Mouse (Mus musculus) heart, adult 2 months (tissue): Measurements from ENCODE around the gene Clic6.

Experiments
- CTCF ChIP-seq: fragments of 200-600 bp; IDR thresholded peaks from 2 replicates; pipeline ENCODE4 v1.8.1; 2022; ENCODE audit warnings: antibody characterized with exemption, mild to moderate bottlenecking, moderate library complexity
- EP300 ChIP-seq: fragments of 200-500 bp; IDR thresholded peaks from 2 replicates; pipeline ENCODE4 v1.6.1; 2011; ENCODE audit warnings: low read depth, low read length, control low read depth; ENCODE audit not compliant: insufficient read depth
- POLR2A ChIP-seq: fragments of 200-500 bp; IDR thresholded peaks from 2 replicates; pipeline ENCODE4 v1.6.1; 2011; ENCODE audit warnings: mild to moderate bottlenecking, low read depth, low read length, control low read depth; ENCODE audit not compliant: insufficient read depth

DNA sequence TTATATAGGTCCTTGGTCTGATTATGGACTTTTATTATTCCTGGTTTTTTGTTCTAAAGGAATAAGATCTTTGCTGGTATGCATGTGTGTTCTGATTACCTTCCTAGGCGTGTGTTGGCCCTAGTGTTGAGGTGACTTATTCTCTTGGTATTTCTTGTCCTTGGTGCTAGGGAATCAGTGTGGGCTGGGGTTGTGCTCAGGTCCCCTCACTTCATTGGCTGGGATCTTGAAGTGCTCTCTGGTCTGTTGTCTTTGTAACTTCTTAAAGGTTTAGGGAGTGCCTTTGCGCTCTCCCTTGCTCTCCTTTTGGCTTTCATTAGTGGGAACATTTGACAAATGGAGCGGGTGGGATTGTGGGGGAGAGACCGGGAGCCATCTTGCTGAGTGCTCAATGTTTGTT is 22.0 kb downstream of the Clic6 start:
- TF ChIP-seq CTCF (no peak), EP300 (no peak), POLR2A (no peak)
